Mouse (Mus musculus) erythroblast, embryonic 14.5 days (primary cell): ENCODE results near the gene Cyp39a1. TPM values are rescaled to one million over a fixed set of nuclear protein-coding genes. Genes with fewer than 3 reads are reported as not detected.

Experiments
- H3K27me3 ChIP-seq: 2 replicates; pipeline ENCODE4 v1.6.1; 2012; ENCODE audit warnings: inconsistent platforms; ENCODE audit not compliant: control insufficient read depth
- H3K36me3 ChIP-seq: 2 replicates; pipeline ENCODE4 v1.6.1; 2012; ENCODE audit warnings: mild to moderate bottlenecking, inconsistent platforms; ENCODE audit not compliant: control insufficient read depth
- H3K4me1 ChIP-seq: 2 replicates; pipeline ENCODE4 v1.6.1; 2012; ENCODE audit warnings: inconsistent platforms; ENCODE audit not compliant: control insufficient read depth
- H3K4me3 ChIP-seq: replicated peaks from 2 replicates; pipeline ENCODE3; 2012; ENCODE audit warnings: moderate library complexity, mild to moderate bottlenecking, inconsistent platforms
- H3K9me3 ChIP-seq: 2 replicates; pipeline ENCODE4 v1.6.1; 2012; ENCODE audit warnings: low read length, inconsistent platforms, mixed read lengths; ENCODE audit not compliant: control insufficient read depth
- GATA1 ChIP-seq: IDR thresholded peaks from 2 replicates; pipeline ENCODE4 v1.6.1; 2012; ENCODE audit warnings: low read length, inconsistent platforms, mixed read lengths
- TAL1 ChIP-seq: IDR thresholded peaks from 3 replicates; pipeline ENCODE4 v1.6.1; 2012; ENCODE audit warnings: low read length, inconsistent platforms, mixed read lengths
- polyA plus RNA-seq: library from polyadenylated mRNA; stranded (reverse); fragments of >175 nt; gene quantifications from 2 replicates; pipeline ENCODE4 v1.2.3, GENCODE M21; 2012

The Cyp39a1 gene
- polyA plus RNA-seq, 1 experiment, result not detected

GRCm38 (mm10) chr17:43789376-43789775 is 122.2 kb downstream of the Cyp39a1 start:
- H3K9me3 ChIP-seq, result no peaks in the 10 kb centered on the region
- no peaks in the 10 kb centered on the region for H3K4me1 ChIP-seq
- no peaks in the 10 kb centered on the region for H3K36me3 ChIP-seq
- H3K4me3 ChIP-seq, result no peak overlapping the region
- no peak for TF ChIP-seq GATA1
- no peak for TF ChIP-seq TAL1
- H3K27me3 ChIP-seq, result no peaks in the 10 kb centered on the region

GRCm38 (mm10) chr17:43791751-43792150 is 124.5 kb downstream of the Cyp39a1 start:
- Histone ChIP-seq H3K4me1 (no peaks in the 10 kb centered on the region), H3K27me3 (no peaks in the 10 kb centered on the region), H3K9me3 (no peaks in the 10 kb centered on the region), H3K4me3 (no peak overlapping the region), H3K36me3 (no peaks in the 10 kb centered on the region)
- TF ChIP-seq TAL1, result no peak
- TF ChIP-seq GATA1, result no peak

GRCm38 (mm10) chr17:43794731-43795280 is 127.6 kb downstream of the Cyp39a1 start:
- no peaks in the 10 kb centered on the region for H3K4me1 ChIP-seq
- TF ChIP-seq TAL1 (no peak), GATA1 (no peak)
- no peaks in the 10 kb centered on the region for H3K36me3 ChIP-seq
- no peaks in the 10 kb centered on the region for H3K9me3 ChIP-seq
- no peak overlapping the region for H3K4me3 ChIP-seq
- no peaks in the 10 kb centered on the region for H3K27me3 ChIP-seq

Other genes starting within 250 kb of the Cyp39a1 start
- gene Mep1a, start 164.6 kb upstream of the Cyp39a1 start, polyA plus RNA-seq, result not detected in 2 replicates
- not detected in 2 replicates for gene Ankrd66, start 123.8 kb upstream of the Cyp39a1 start, polyA plus RNA-seq
- 0.02 TPM in 1 of 2 replicates, not detected in the other for gene Pla2g7, start 99.3 kb upstream of the Cyp39a1 start, polyA plus RNA-seq
- not detected in 2 replicates for gene Tdrd6, start 37.1 kb upstream of the Cyp39a1 start, polyA plus RNA-seq
- gene Slc25a27, start 211 bp upstream of the Cyp39a1 start, polyA plus RNA-seq, result not detected in 2 replicates
- gene Rcan2, start 133.9 kb downstream of the Cyp39a1 start, polyA plus RNA-seq, result 0.01 TPM in 1 of 2 replicates, not detected in the other